Mouse (Mus musculus) inflammation-experienced regulatory T-cells, adult 6 months (primary cell): Measurements from ENCODE around the gene Nos1. TPM values are rescaled to one million over a fixed set of nuclear protein-coding genes. Genes with fewer than 3 reads are reported as not detected.

Experiments
- ATAC-seq: one replicate; pipeline ENCODE4 v1.8.0; 2017
- polyA plus RNA-seq, 3 experiments: library from polyadenylated mRNA; unstranded; fragments of 100-300 nt; shearing (Covaris generic); gene quantifications; one replicate each; pipeline ENCODE4 v1.2.1; 2017

Nos1 gene
- polyA plus RNA-seq = under 1 TPM in 2 of 3 experiments, not detected in 1; 0.06 to 0.08 TPM

GRCm38 (mm10) chr5:117780681-117781080 lies at the start of gene Nos1:
Gene Nos1 (plus strand): TSS chr5:117781032.
- ATAC-seq = no peak

DNA sequence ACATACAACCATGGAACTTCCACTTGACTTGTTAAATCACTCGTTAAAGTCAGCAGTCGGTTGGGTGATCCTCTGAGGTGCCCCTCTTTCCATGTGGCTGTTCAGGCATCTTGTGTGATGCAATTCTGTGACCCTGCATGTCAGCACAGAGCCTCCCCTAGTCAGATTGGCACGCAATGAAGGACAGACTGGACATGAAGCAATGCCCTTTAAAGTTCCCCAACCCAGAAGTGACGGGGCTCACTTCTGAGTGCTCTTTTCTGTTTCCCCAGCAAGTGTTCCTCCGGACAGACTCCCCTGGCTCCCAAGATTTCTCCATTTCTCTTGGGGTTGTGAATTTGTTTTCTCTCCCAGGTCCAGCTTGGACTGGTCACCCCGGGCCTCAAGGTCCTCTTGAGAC lies 49.5 kb upstream of the Nos1 start:
- no peak for ATAC-seq

- no peak for ATAC-seq
These were observed 36.1 kb upstream of the Nos1 start for GRCm38 (mm10) chr5:117744654-117745178.

DNA sequence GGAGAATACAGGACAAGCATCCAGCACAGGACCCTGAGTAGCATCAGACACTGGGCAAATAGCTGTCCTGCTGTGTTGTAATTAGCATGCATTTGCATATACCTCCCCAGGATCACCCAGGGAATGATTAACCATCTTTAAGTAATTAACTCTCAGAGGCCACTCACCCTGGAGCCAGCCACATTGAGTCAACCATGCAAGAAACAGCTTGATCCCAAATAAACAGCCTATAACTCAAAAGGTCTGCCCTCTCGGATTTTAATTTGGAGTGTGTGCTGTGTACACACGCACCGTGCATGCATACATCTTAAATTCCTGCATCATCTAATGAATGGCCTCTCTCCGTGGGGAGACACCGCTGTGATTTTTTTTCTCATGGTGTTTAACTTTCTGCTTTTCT lies 31.5 kb upstream of the Nos1 start:
- ATAC-seq = no peak

GRCm38 (mm10) chr5:117757696-117758482 lies 22.9 kb upstream of the Nos1 start:
- no peak for ATAC-seq

- no peak for ATAC-seq
These were observed 19.5 kb upstream of the Nos1 start for GRCm38 (mm10) chr5:117761181-117761832.

DNA sequence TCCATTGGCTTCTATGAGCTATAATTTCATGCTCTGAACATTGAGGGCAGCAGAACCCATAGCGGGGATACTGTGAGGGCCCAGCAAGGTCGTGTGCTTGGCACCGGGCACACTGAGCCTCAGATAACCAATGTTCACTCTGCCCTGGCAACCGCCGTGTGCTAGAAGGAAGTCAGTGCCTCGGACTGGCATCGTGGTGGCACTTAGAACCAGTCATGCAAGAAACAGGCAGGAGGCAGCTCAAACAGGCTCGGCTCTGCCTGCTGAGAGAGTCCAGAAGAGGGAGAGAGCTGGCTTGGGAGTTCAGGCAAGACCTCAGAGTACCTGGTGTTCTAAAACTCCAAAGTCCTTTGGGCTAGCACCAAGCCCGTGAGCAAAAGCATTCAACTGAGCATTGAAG lies 16.3 kb upstream of the Nos1 start:
- ATAC-seq = no peak

- ATAC-seq = no peak
These were observed 1.7 kb upstream of the Nos1 start for GRCm38 (mm10) chr5:117779175-117779574.

GRCm38 (mm10) chr5:117781178-117781577 lies 346 bp downstream of the Nos1 start:
- no peak for ATAC-seq

GRCm38 (mm10) chr5:117790071-117790470 lies 9.2 kb downstream of the Nos1 start:
- ATAC-seq = no peak

GRCm38 (mm10) chr5:117791875-117792274 lies 11.0 kb downstream of the Nos1 start:
- ATAC-seq = no peak

GRCm38 (mm10) chr5:117800849-117801248 lies 20.0 kb downstream of the Nos1 start:
- ATAC-seq = no peak

- no peak for ATAC-seq
These were observed 21.3 kb downstream of the Nos1 start for GRCm38 (mm10) chr5:117802071-117802521.

DNA sequence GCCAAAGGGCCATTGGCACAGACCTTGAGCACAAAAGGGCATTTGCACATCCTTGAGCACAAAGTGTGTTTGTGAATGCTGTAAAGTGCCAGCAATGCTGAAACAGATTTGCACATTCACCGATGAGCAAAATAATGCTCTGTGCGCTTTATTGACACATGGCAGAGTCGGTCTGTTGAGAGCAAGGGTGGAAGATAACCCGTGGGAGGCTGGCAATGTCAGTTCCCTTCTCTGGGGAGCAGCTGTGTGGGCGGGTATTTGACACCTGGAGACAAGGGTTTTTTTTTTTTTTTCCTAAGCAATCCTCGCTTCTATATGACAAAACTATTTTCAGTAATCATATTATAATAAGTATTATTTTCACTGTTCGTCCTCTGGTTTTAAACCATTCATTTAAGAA lies 22.7 kb downstream of the Nos1 start:
- no peak for ATAC-seq

- no peak for ATAC-seq
These were observed 30.1 kb downstream of the Nos1 start for GRCm38 (mm10) chr5:117810930-117811329.

- ATAC-seq = no peak
These were observed 38.0 kb downstream of the Nos1 start for GRCm38 (mm10) chr5:117818800-117819199.

DNA sequence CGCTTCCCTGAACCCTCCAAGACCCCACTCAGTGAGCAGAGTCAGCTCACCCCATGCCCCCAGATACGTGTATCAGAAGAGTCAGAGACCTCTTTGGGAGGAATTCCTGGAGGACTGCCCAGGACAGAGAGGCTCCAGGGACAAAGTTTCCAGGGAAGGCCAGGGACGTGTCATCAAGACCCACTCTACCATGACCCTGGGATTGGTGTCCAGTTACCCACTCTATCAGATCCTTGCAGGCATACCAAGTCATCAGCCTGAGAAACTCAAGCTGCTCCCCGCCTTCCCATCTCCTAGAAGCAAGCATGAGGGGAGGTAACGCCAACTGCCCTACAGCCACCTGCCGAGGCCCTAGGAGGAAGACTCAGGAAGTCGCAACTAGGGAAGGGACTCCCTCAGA lies 39.6 kb downstream of the Nos1 start:
- no peak for ATAC-seq

- no peak for ATAC-seq
These were observed 43.0 kb downstream of the Nos1 start for GRCm38 (mm10) chr5:117823811-117824210.

- ATAC-seq = no peak
These were observed 43.7 kb downstream of the Nos1 start for GRCm38 (mm10) chr5:117824486-117824885.

- ATAC-seq = no peak
These were observed 44.5 kb downstream of the Nos1 start for GRCm38 (mm10) chr5:117825336-117825735.

- ATAC-seq = no peak
These were observed 46.5 kb downstream of the Nos1 start for GRCm38 (mm10) chr5:117827366-117827765.

GRCm38 (mm10) chr5:117836930-117837329 lies 56.1 kb downstream of the Nos1 start:
- no peak for ATAC-seq

GRCm38 (mm10) chr5:117837731-117838130 lies 56.9 kb downstream of the Nos1 start:
- no peak for ATAC-seq

- no peak for ATAC-seq
These were observed 58.7 kb downstream of the Nos1 start for GRCm38 (mm10) chr5:117839501-117839900.
